Mouse (Mus musculus): ENCODE data around the gene Rhbdd3.
A peak's percentile ranks its signal among the peaks of the same experiment; 100 is the strongest.
"Not testable (repeated sequence)": the region's sequence is repeated elsewhere in the genome, so short reads cannot be mapped to it uniquely, and the experiment has no call there.

Gene Rhbdd3

GRCm38 (mm10) chr11:5065056-5065821, 33.5 kb upstream of the Rhbdd3 start, which contains the start of gene Gas2l1:
Gene Gas2l1 (minus strand): TSS chr11:5065327.
- DNase-seq (ENCODE audit: extremely low spot score): peak; percentile 91

DNA sequence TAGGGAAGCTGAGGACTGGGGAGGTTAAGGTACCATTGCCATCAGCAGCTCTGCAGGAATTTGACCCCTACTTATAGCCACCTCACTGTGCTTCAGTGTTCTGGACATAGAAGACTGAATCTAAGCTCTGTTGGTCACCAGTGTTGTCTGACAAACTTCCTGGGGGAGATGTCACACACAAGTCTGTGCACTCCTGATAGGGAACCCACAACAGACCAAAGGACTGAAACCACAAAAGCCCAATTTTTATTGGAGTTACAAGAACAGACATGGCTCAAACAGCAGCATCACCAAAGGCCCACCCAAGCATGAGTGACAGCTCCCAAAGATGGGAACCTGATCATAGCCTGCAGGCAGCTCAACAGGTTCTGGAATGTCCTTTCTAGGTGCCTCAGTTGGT, 31.7 kb upstream of the Rhbdd3 start:
- no peak for DNase-seq (ENCODE audit: extremely low spot score)

GRCm38 (mm10) chr11:5068126-5068971, 30.4 kb upstream of the Rhbdd3 start:
- DNase-seq (ENCODE audit: extremely low spot score): no peak

- peak; percentile 40 for DNase-seq (ENCODE audit: extremely low spot score)
These were observed 23.8 kb upstream of the Rhbdd3 start for GRCm38 (mm10) chr11:5074882-5075281.

GRCm38 (mm10) chr11:5075760-5076159, 23.0 kb upstream of the Rhbdd3 start:
- no peak for DNase-seq (ENCODE audit: extremely low spot score)

- not testable (repeated sequence) for DNase-seq (ENCODE audit: extremely low spot score)
These were observed 21.9 kb upstream of the Rhbdd3 start for GRCm38 (mm10) chr11:5076843-5077242.

DNA sequence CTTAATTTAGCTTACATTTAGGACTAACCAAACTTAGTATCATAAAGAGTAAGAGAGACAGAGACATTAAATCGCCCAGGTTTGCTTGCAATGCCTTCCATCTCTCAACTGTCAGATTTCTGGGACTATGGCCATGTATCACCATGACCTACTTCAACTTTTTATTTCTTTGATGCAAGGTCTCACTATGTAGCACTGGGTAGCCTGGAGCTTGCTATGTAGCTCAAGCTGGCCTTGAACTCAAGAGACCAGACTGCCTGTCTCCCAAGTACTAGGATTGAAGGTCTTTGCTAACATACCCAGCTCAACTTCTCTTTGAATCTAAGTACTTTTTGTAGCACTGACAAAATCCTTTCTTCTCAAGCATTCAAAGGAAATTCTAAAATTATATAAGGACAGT, 9.6 kb upstream of the Rhbdd3 start:
- no peak for DNase-seq (ENCODE audit: extremely low spot score)

DNA sequence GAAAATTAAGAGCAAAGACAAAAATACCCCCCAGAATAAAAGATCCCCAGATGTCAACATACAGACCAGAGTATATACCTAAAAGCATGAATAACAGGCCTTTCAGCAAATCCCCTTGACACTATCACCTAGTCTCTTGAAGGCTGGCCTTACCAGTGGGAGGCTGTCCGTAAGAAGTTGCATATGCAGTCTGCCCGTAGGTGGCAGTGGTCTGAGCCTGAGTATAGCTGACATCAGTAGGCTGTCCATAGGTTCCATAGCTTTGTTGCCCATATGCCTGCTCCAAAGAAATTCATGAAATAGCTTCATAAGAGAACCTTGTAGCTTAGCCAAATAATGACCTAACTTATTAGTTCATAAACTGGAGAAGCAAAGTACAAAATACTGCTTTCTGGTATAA, 7.0 kb upstream of the Rhbdd3 start:
- DNase-seq (ENCODE audit: extremely low spot score): no peak

- no peak for DNase-seq (ENCODE audit: extremely low spot score)
These were observed 2.8 kb upstream of the Rhbdd3 start for GRCm38 (mm10) chr11:5095877-5096276.

DNA sequence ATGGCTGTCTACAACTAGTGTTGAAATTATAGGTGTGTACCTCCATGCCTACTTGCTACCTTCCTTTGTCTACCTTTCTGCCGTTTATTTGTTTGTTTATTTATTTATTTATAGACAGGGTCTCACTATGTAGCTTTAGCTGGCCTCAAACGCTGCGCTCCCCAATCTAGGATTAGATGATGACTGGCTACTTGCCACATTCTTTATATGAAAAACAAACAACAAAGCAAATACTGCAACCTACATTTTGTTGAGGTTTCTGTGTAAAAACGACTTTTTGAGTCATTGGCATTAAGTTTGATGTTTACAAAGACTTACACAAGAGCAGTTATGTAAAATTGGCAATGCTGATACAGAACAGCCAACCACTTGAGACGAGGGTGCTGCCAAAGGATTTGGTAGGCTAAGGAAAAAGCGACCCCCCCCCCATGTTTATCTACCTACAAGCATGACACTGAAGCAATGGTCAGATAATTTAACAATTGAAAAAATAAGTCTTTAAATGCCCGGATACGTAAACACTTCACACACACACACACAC, 2.2 kb upstream of the Rhbdd3 start:
- DNase-seq (ENCODE audit: extremely low spot score): no peak

- peak; percentile 41 for DNase-seq (ENCODE audit: extremely low spot score)
These were observed 541 bp upstream of the Rhbdd3 start for GRCm38 (mm10) chr11:5098035-5098735.

- DNase-seq (ENCODE audit: extremely low spot score): peak; percentile 90
These were observed 954 bp downstream of the Rhbdd3 start for GRCm38 (mm10) chr11:5099576-5100183.

DNA sequence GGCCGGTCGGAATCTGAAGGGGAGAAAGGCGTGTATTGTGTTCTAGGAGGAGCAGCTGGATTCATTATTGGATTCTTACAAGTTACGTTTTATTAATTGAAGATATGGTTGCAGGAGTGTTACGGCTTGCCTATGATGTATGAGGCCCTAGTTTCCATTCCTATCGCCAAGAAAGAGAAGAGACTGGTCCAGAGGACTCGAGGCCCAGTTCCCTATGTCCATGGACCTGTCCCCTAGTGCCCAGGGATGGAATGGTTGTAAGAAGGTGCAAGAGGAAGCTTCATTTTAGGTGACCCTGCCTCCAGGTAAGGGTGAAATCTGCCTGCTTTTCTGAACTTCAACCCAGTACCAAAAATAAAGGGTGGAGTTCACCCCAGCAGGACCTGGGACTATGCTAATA, 1.6 kb downstream of the Rhbdd3 start:
- no peak for DNase-seq (ENCODE audit: extremely low spot score)

- no peak for DNase-seq (ENCODE audit: extremely low spot score)
These were observed 2.1 kb downstream of the Rhbdd3 start for GRCm38 (mm10) chr11:5100801-5101200.

DNA sequence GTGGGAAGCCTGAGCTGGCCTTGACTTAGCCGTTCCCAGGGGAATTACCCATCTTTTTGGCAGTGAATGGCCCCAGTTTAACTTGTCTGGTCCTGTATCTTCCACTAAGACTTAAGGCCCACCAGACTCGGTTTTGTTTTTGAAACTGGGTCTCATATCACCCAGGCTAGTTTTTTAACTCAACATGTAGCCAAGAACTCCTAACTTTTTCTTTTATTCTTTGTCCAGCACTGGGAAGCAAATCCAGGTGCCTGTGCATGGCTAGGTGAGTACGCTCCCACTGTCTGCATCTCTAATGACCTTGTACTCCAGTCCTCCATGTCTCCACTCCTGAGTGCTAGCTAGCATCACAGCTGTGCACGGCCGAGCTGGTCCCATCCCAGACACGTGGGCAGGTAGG, 2.9 kb downstream of the Rhbdd3 start:
- no peak for DNase-seq (ENCODE audit: extremely low spot score)

- DNase-seq (ENCODE audit: extremely low spot score): no peak
These were observed 3.7 kb downstream of the Rhbdd3 start for GRCm38 (mm10) chr11:5102384-5102783.

DNA sequence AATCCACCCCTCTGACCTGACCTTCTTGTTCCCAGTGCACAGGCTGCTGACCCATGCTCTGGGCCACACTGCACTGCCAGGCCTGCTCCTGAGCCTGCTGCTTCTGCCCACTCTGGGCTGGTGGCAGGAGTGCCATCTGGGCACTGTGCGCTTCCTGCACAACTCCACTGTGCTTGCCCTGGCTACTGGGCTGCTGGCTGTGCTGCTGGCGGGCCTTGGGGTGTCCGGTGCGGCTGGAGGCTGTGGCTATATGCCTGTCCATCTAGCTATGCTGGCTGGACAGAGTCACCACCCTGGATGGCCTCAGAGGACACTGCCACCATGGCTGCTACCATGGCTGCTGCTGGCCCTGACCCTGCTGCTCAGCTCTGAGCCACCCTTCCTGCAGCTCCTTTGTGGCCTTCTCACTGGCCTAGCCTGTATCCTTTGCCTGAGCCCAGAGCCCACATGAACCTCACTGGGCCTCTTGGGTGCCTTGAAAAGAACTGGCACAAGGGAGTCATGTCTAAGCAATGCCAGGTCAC, 5.3 kb downstream of the Rhbdd3 start:
- DNase-seq (ENCODE audit: extremely low spot score): no peak

GRCm38 (mm10) chr11:5109441-5109840, 10.7 kb downstream of the Rhbdd3 start:
- no peak for DNase-seq (ENCODE audit: extremely low spot score)

DNA sequence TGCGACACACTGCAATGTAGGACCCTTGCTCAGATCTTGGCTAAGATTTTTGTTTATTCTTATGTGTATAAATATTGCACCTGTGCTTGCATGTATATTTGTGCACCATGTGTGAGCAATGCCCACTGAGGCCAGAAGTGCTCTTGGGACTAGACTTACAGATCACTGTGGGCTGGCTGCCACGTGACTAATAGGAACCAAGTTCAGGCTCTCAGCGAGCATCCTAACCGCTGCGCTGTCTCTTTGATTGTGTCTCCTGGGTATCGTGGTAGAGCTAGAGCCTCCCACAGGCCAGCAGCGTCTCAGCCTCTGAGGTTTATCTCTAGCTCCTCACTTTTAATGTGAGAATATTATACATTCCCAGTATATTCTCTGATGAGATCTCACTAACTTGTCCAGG, 14.9 kb downstream of the Rhbdd3 start:
- no peak for DNase-seq (ENCODE audit: extremely low spot score)

GRCm38 (mm10) chr11:5114931-5115581, 16.3 kb downstream of the Rhbdd3 start:
- DNase-seq (ENCODE audit: extremely low spot score): peak; percentile 87

DNA sequence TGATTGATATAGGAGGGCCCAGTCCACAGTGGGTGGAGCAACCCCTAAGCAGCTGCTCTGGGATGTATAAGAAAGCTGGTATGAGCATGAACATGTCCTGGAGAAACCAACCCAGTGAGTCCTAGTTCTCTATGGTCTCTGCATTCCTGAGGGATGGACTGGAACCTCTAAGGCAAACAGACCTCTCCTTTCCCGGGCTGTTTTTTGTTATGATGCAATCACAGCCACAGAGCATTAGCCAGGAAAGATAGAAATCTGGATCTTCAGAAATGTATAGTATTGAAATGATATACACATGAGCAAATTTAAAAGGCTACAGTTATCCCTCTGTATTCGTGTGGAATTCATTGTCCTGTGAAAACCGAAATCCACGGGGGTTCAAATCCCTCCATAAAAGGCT, 27.0 kb downstream of the Rhbdd3 start:
- DNase-seq (ENCODE audit: extremely low spot score): no peak

All from embryo, embryonic 9.5 days (tissue).